Mouse (Mus musculus) embryonic facial prominence, embryonic 14.5 days (tissue): ENCODE data around the gene Kcnk4. TPM values are rescaled to one million over a fixed set of nuclear protein-coding genes. Genes with fewer than 3 reads are reported as not detected.

ENCODE experiments used
- ATAC-seq: fragments of 200-750 bp; cut with Nextera tagmentation; 2 replicates; pipeline ENCODE4 v1.8.0; 2017; ENCODE audit warnings: low read depth, moderate number of reproducible peaks, moderate TSS enrichment
- DNase-seq: peaks from one replicate; pipeline ENCODE4 v3.0.0-alpha.2; 2015; ENCODE audit warnings: low spot score
- H3K27ac ChIP-seq: fragments of 300-500 bp; sonication (generic); replicated peaks from 2 replicates; pipeline ENCODE4 v1.5.1; 2014; ENCODE audit warnings: low read depth, mild to moderate bottlenecking, low read length, moderate library complexity
- H3K27me3 ChIP-seq: fragments of 300-500 bp; sonication (generic); replicated peaks from 2 replicates; pipeline ENCODE4 v1.6.1; 2014; ENCODE audit warnings: low read length; ENCODE audit not compliant: control insufficient read depth, insufficient read depth
- H3K36me3 ChIP-seq: fragments of 300-500 bp; sonication (generic); 2 replicates; pipeline ENCODE4 v1.6.1; 2014; ENCODE audit warnings: low read length, mixed read lengths; ENCODE audit not compliant: control insufficient read depth, insufficient read depth
- H3K4me1 ChIP-seq: fragments of 300-500 bp; sonication (generic); 2 replicates; pipeline ENCODE4 v1.6.1; 2014; ENCODE audit warnings: antibody characterized with exemption, low read length; ENCODE audit not compliant: control insufficient read depth, insufficient read depth
- H3K4me2 ChIP-seq: fragments of 300-500 bp; sonication (generic); 2 replicates; pipeline ENCODE4 v1.6.1; 2014; ENCODE audit warnings: low read depth, mild to moderate bottlenecking, low read length, moderate library complexity, mixed read lengths
- H3K4me3 ChIP-seq: fragments of 300-500 bp; sonication (generic); 2 replicates; pipeline ENCODE4 v1.5.1; 2014; ENCODE audit warnings: low read depth, mild to moderate bottlenecking, low read length
- H3K9ac ChIP-seq: fragments of 300-500 bp; sonication (generic); 2 replicates; pipeline ENCODE4 v1.6.1; 2014; ENCODE audit warnings: low read depth, mild to moderate bottlenecking, low read length, moderate library complexity, mixed read lengths
- H3K9me3 ChIP-seq: fragments of 300-500 bp; sonication (generic); 2 replicates; pipeline ENCODE4 v1.6.1; 2016; ENCODE audit warnings: low read length; ENCODE audit not compliant: control insufficient read depth
- WGBS: fragments of 180-500 bp; shearing (Covaris S2); extraction: QIAGEN DNeasy Blood & Tissue Kit; methylation state at CpG from one replicate; pipeline ENCODE4 v1.1.7; 2014; 5-methylcytosine and 5-hydroxymethylcytosine counted together
- polyA plus RNA-seq: library from polyadenylated mRNA; unstranded; fragments of >200 nt; fragmentation: Nextera tagmentation; extraction: Ambion mirVana; gene quantifications from 2 replicates; pipeline ENCODE4 v1.2.1, GENCODE M21; 2014

Kcnk4 gene
- polyA plus RNA-seq, 1 experiment from 2014 or later, result 1.6 TPM

- 72% methylated on average over 13 of the region's 13 CpGs for WGBS
- H3K4me2 ChIP-seq, result peak overlapping the region; percentile 92
- no peaks in the 10 kb centered on the region for H3K27me3 ChIP-seq
- H3K4me1 ChIP-seq, result peaks cover 31% of the 10 kb centered on the region
- H3K9me3 ChIP-seq, result no peaks in the 10 kb centered on the region
- H3K36me3 ChIP-seq, result peaks cover 29% of the 10 kb centered on the region
- H3K9ac ChIP-seq, result 0 out of 2 replicates have a peak overlapping the region, but pooled peaks have one; percentile 26
- DNase-seq, result no peak
- peak overlapping the region; percentile 78; the same call in 1 of the 2 replicates for H3K4me3 ChIP-seq
- H3K27ac ChIP-seq, result peak overlapping the region; percentile 8; the same call in 1 of the 2 replicates
- ATAC-seq, result no peak
Measured at GRCm38 (mm10) chr19:6977759-6978638, 43.7 kb upstream of the Kcnk4 start.

- Histone ChIP-seq H3K9me3 (no peaks in the 10 kb centered on the region), H3K4me2 (peak within 1 kb of the TSS; percentile 92), H3K4me3 (peak within 1 kb of the TSS; percentile 77), H3K27me3 (no peaks in the 10 kb centered on the region), H3K4me1 (peaks cover 24% of the 10 kb centered on the region), H3K9ac (peak within 1 kb of the TSS; percentile 76), H3K27ac (peak within 1 kb of the TSS; percentile 88), H3K36me3 (peaks cover 19% of the 10 kb centered on the region)
- peak; percentile 3; the same call in 1 of the 2 replicates for ATAC-seq
- peak; percentile 92 for DNase-seq
- 2% methylated on average over 16 of the region's 16 CpGs for WGBS
Measured at GRCm38 (mm10) chr19:6975537-6976521, 41.5 kb upstream of the Kcnk4 start, which contains the start of gene Plcb3. TSS of gene Plcb3 (minus strand) at chr19:6976470.

- H3K27me3 ChIP-seq, result no peaks in the 10 kb centered on the region
- ATAC-seq (peak; percentile 70), DNase-seq (peak; percentile 96)
- peak within 1 kb of the TSS; percentile 88 for H3K27ac ChIP-seq
- WGBS, result 0% methylated on average over 39 of the region's 84 CpGs
- H3K4me3 ChIP-seq, result peak within 1 kb of the TSS; percentile 77
- peaks cover 19% of the 10 kb centered on the region for H3K36me3 ChIP-seq
- H3K9ac ChIP-seq, result peak within 1 kb of the TSS; percentile 76
- H3K4me1 ChIP-seq, result peaks cover 33% of the 10 kb centered on the region
- no peaks in the 10 kb centered on the region for H3K9me3 ChIP-seq
- H3K4me2 ChIP-seq, result peak within 1 kb of the TSS; percentile 92
Measured at GRCm38 (mm10) chr19:6974211-6975205, 40.2 kb upstream of the Kcnk4 start, which contains the start of gene Ppp1r14b. TSS of gene Ppp1r14b (plus strand) at chr19:6974968.

GRCm38 (mm10) chr19:6973581-6974190 is 39.4 kb upstream of the Kcnk4 start:
- H3K4me2 ChIP-seq, result peak overlapping the region; percentile 92
- DNase-seq (no peak), ATAC-seq (no peak)
- 25% methylated on average over 11 of the region's 12 CpGs for WGBS
- peak overlapping the region; percentile 88; the same call in 1 of the 2 replicates for H3K27ac ChIP-seq
- H3K4me3 ChIP-seq, result peak overlapping the region; percentile 77
- peaks cover 28% of the 10 kb centered on the region for H3K4me1 ChIP-seq
- no peaks in the 10 kb centered on the region for H3K27me3 ChIP-seq
- H3K36me3 ChIP-seq, result peaks cover 16% of the 10 kb centered on the region
- peak overlapping the region; percentile 48 for H3K9ac ChIP-seq
- no peaks in the 10 kb centered on the region for H3K9me3 ChIP-seq

GRCm38 (mm10) chr19:6972247-6972917 is 38.1 kb upstream of the Kcnk4 start:
- Histone ChIP-seq H3K9ac (no peak overlapping the region), H3K36me3 (peaks cover 3% of the 10 kb centered on the region), H3K27ac (no peak overlapping the region), H3K9me3 (no peaks in the 10 kb centered on the region), H3K4me3 (no peak overlapping the region), H3K4me1 (peaks cover 30% of the 10 kb centered on the region), H3K4me2 (no peak overlapping the region), H3K27me3 (no peaks in the 10 kb centered on the region)
- 74% methylated on average over 13 of the region's 13 CpGs for WGBS
- DNase-seq (no peak), ATAC-seq (no peak)

- Histone ChIP-seq H3K9me3 (no peaks in the 10 kb centered on the region), H3K27ac (0 out of 2 replicates have a peak overlapping the region, but pooled peaks have one; percentile 1), H3K4me1 (peaks cover 28% of the 10 kb centered on the region), H3K4me3 (no peak overlapping the region), H3K4me2 (no peak overlapping the region), H3K27me3 (no peaks in the 10 kb centered on the region), H3K36me3 (no peaks in the 10 kb centered on the region), H3K9ac (0 out of 2 replicates have a peak overlapping the region, but pooled peaks have one; percentile 14)
- DNase-seq, result no peak
- no peak for ATAC-seq
- WGBS, result 33% methylated on average over 6 of the region's 6 CpGs
Measured at GRCm38 (mm10) chr19:6971644-6972043, 37.3 kb upstream of the Kcnk4 start.

GRCm38 (mm10) chr19:6970460-6971085 is 36.3 kb upstream of the Kcnk4 start:
- Histone ChIP-seq H3K36me3 (peaks cover 10% of the 10 kb centered on the region), H3K4me2 (peak overlapping the region; percentile 55), H3K4me3 (no peak overlapping the region), H3K27me3 (no peaks in the 10 kb centered on the region), H3K9me3 (no peaks in the 10 kb centered on the region), H3K27ac (no peak overlapping the region), H3K4me1 (peaks cover 25% of the 10 kb centered on the region), H3K9ac (peak overlapping the region; percentile 73)
- ATAC-seq (no peak), DNase-seq (no peak)
- WGBS, result 31% methylated on average over 8 of the region's 11 CpGs
